Mouse (Mus musculus): Measurements from ENCODE around the gene 6030498E09Rik.

DNA sequence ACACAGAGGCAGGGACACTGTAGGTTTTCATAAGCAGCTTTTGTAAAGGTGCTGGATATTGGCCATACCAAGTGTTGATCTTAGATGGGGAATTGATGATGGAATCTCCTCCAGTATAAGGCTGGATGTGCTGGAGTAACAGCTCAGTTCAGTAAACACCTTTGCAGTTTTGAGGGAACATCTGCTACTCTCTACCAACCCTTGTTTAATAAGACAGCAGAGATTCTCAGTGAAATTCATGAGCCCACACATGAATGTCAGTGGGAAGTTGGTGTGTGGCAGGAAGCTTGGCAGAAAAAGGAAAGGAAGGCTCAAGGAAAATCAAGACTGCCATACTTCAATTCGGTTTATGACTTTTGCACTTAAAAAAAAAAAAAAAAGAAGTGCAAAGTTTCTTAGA lies 186.1 kb downstream of the 6030498E09Rik start:
- no peak for TF ChIP-seq POLR2A (IDR thresholded peaks at IDR 0.05; ENCODE audit: control insufficient read depth, low read depth, low read length)
- TF ChIP-seq CTCF (IDR thresholded peaks at IDR 0.05; ENCODE audit: control insufficient read depth, insufficient read depth, insufficient replicate concordance, low read depth, low read length): no peak

Measured in testis, adult 2 months (tissue).